Mouse (Mus musculus) bone marrow macrophage, adult 2 months (primary cell): ENCODE data around the gene Zmynd8. TPM values are rescaled to one million over a fixed set of nuclear protein-coding genes. Genes with fewer than 3 reads are reported as not detected.

Experiments used
- H3K27ac ChIP-seq: 2 replicates; pipeline ENCODE4 v1.5.1; 2012; ENCODE audit warnings: low read depth, low read length; ENCODE audit not compliant: insufficient read depth
- H3K4me1 ChIP-seq: 2 replicates; pipeline ENCODE4 v1.6.1; 2012; ENCODE audit warnings: low read length; ENCODE audit not compliant: control insufficient read depth, insufficient read depth
- H3K4me3 ChIP-seq: 2 replicates; pipeline ENCODE4 v1.5.1; 2012; ENCODE audit warnings: mild to moderate bottlenecking, low read length, moderate library complexity; ENCODE audit not compliant: insufficient read depth
- CTCF ChIP-seq: IDR thresholded peaks from 2 replicates; pipeline ENCODE4 v1.5.1; 2012; ENCODE audit warnings: low read depth, mild to moderate bottlenecking, low read length, moderate library complexity
- POLR2A ChIP-seq: IDR thresholded peaks from 2 replicates; pipeline ENCODE4 v1.6.1; 2012; ENCODE audit warnings: mild to moderate bottlenecking, low read depth, low read length, borderline replicate concordance
- polyA plus RNA-seq: library from polyadenylated mRNA; stranded (reverse); fragments of >200 nt; gene quantifications from 2 replicates; pipeline ENCODE4 v1.2.4, GENCODE M21; 2012; ENCODE audit not compliant: missing spikeins, insufficient read depth, insufficient read length

Zmynd8 gene
- polyA plus RNA-seq, 1 experiment: 99.5 TPM

DNA sequence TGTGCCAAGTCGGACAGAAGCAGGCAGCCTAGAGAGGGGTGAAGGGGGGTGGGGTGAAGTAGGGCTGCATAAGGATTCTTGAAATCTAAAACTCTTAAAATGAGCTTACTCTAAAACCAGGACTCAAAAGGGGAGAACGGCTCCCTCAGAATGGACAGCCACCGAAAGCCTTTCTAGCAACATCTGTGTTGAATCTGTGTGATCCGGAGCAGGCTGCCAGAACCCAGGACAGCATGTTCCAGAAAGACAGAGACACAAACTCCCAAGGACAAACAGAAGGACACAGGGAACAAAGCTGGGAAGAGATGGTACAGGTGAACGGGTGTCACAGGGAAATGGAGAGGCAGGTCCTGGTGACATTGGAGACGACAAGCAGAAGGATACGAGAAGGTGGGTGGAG is 25.6 kb downstream of the Zmynd8 start:
- TF ChIP-seq POLR2A: no peak
- TF ChIP-seq CTCF: no peak
- Histone ChIP-seq H3K27ac (no peak overlapping the region), H3K4me1 (peaks cover 52% of the 10 kb centered on the region)

DNA sequence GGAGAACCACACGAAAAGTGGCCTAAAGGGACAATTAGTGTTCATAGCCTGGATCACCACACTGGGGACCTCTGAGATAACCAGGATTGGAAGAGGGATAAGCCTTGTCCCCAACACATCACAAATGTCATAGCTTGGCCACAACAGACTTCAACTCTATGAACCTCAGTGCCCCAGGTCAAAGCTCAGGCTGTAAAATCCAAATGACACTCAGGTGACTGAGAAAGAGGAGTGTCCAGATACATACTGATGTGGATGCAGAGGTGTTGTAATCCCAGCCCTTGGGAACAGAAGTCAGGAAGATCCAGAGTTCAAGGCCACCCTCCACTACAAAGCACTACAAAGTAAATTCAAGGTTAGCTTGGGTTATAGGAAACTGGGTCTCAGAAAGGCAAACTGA is 29.6 kb downstream of the Zmynd8 start:
- Histone ChIP-seq H3K4me1 (peaks cover 33% of the 10 kb centered on the region), H3K27ac (no peak overlapping the region), H3K4me3 (no peak overlapping the region)
- no peak for TF ChIP-seq CTCF
- no peak for TF ChIP-seq POLR2A

More for the DNA sequence above, 25.6 kb downstream of the Zmynd8 start:
- no peak overlapping the region for H3K4me3 ChIP-seq

DNA sequence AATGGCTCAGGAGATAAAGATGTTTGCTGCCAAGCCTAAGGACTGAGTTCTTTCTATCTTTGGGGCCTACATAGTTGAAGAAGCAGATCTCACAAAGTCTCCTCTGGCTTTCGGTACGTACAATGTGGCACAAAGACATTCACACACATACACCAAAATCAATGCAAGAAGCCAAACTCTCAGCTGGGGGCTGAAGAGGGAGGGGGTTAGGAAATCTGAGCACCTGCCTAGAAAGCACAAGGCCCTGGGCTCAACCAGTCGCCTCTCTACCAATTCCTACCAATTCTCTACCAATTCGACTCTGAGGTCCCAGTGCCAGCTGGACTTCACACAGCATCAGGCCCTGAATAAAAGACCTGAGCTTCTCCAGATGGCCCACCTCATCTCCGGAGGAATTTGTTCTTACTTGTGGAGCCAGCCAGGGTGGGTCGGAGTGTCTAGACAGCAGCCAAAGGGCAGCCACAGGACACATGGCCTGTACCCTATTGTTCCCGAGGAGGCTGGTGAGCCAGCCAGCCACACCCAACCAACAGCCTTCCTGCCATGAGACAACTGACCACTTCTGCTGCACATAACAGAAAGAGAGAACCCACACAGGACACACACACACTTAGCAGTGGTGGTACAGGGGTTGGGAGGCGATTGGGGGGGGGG is 30.2 kb downstream of the Zmynd8 start:
- Histone ChIP-seq H3K4me1 (peaks cover 30% of the 10 kb centered on the region), H3K27ac (no peak overlapping the region), H3K4me3 (no peak overlapping the region)
- TF ChIP-seq CTCF: 0 out of 2 replicates have a peak, but pooled peaks have one; percentile 13
- no peak for TF ChIP-seq POLR2A

DNA sequence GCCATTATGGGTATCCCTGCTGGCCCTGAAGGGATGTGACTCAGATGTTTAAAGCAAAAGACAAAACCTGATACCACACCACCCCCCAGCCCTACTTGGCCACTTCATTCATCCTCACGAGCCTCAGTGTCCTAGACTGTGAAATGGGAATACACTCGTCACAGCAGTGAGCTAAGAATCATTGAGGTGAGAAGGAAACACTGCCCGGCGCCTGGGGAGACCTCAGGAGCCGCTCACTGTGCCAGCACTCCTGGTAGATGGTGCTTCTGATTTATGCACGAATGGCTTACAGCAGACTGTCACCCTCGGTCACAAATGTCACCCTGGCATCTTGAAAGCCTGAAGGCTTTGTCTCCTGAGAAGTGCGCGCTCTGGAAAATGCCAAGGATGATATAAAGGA is 31.3 kb downstream of the Zmynd8 start:
- Histone ChIP-seq H3K27ac (no peak overlapping the region), H3K4me3 (no peak overlapping the region), H3K4me1 (peaks cover 38% of the 10 kb centered on the region)
- TF ChIP-seq CTCF (no peak), POLR2A (no peak)

DNA sequence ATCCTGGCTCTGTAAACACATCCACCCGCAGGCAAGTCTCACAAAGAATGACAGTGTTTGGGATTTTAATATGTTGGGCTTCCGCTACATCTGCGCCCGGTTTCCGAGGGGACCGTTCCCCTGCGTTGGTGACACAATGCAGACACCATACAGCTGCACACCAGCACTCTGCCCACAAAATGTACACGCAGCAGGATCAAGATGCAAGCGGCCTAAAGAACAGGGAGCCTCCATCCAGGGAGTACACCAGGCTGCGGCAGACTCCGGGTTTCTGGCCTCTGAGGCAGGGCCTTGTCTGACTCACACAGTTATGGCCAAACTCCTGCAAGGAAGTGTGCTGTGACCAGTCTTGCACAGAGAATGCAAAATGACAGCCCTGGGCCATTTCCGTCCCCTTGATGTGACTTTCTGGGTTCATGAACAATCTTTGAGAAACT is 31.8 kb downstream of the Zmynd8 start:
- TF ChIP-seq CTCF (no peak), POLR2A (no peak)

DNA sequence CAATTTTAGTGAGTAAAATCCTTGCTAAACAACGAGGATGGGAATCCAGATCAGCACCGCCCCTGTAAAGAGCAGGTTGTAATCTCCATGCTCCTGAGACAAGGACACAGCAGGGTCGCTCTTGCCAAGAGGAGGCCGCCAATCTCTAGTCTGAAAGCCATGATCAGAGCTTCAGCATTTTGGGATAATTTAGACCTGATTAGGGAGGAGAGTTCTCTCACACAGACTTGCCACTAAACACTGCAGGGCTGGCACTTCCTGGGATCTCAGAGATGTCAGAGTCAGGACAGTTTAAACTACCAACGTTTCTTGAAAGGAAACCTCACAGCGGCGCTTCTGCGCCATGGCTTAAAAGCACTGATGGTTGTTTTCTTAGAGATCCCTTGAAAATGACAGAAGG is 32.4 kb downstream of the Zmynd8 start:
- H3K27ac ChIP-seq: no peak overlapping the region

More for the DNA sequence above, 31.8 kb downstream of the Zmynd8 start:
- H3K4me3 ChIP-seq: no peak overlapping the region
- H3K27ac ChIP-seq: no peak overlapping the region
- peaks cover 42% of the 10 kb centered on the region for H3K4me1 ChIP-seq

DNA sequence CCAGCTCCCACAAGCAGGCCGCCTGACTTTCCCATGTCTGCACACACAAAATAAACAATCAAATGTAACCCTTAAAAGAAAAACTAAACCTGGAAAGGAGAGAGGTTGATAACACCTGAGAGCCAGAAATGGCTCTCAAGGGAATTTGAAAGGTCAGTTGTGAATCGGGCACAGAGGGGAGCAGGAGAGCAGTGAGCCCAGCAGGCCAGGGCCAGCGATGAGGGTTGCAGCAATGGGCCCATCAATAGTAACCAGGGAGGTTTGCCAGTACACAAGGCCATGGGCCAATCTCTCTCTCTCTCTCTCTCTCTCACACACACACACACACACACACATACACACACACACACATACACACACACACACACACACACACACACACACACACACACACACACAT is 34.0 kb downstream of the Zmynd8 start:
- Histone ChIP-seq H3K4me1 (peaks cover 58% of the 10 kb centered on the region), H3K27ac (no peak overlapping the region), H3K4me3 (no peak overlapping the region)
- TF ChIP-seq POLR2A (no peak), CTCF (no peak)

More for the DNA sequence above, 32.4 kb downstream of the Zmynd8 start:
- TF ChIP-seq POLR2A (no peak), CTCF (no peak)
- Histone ChIP-seq H3K4me3 (no peak overlapping the region), H3K4me1 (peaks cover 47% of the 10 kb centered on the region)

DNA sequence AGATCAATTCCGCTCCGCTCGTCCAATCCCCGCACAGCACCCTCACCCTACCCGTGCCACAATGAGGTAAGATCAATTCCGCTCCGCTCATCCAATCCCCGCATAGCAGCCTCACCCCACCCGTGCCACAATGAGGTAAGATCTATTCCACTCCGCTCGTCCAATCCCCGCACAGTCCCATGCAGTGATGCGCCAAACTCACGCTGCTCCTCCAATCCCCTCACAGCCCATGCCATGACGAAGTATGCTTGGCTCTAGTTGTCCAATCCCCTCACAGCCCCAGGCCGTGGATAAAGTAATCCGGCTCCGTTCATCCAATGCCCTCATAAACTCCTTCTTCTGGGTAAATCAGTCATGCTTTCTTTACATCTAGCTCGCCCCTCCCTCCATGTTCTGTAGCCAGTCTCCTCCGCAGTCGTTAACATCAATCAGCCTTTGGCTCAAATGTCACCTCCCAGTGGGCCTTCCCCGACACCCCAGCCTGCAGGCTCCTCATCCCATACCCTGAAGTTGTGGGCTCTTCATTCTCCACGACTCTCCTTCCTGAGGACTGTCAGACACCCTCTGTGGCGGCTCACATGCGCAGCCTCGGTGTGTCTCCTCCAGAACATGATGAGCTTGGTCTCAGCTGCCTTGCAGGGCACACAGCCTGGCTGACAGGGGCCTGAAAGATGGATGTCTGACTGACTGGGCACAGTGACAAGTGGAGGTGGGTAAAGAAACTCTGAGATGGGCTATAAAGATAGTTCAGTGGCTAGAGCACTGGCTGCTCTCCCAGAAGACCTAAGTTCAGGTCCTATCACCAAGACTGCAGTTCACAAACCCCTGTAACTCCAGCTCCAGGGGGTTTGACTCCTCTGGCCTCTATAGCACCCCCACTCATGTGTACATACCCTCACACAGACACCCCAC is 36.9 kb downstream of the Zmynd8 start:
- H3K4me1 ChIP-seq: peaks cover 58% of the 10 kb centered on the region
- no peak overlapping the region for H3K4me3 ChIP-seq
- no peak overlapping the region for H3K27ac ChIP-seq
- TF ChIP-seq CTCF (no peak), POLR2A (no peak)

DNA sequence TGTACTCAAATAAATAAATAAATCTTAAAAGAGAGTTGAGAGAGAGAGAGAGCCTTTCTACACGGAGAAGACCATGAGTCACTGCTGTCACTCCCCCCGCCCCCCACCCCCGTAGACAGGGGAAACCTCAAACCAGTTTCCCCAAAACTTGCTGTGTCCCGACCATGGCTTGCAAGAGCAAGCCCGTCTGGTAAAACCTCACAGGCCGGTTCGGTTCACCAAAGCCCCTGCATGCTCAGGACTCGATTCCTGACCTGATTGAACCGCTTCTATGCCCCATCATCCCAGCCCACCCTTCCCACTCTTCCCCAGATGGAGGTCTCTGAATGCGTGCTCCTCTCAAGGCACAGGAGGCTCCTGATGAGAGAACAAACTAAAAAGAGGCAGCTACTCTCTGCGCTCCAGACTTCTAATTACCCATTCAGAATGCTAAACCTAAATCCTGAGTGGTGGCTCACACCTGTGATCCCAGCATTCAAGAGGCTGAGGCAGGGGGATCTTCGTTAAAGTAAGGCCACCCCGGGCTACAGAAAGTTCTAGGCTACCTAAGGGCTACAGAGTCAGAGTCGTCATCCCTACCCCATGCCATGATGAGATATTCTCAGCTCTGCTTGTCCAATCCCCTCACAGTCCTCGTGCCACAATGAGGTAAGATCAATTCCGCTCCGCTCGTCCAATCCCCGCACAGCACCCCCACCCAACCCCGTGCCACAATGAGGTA is 37.7 kb downstream of the Zmynd8 start:
- Histone ChIP-seq H3K4me3 (no peak overlapping the region), H3K4me1 (peaks cover 66% of the 10 kb centered on the region), H3K27ac (peak overlapping the region; percentile 97)
- TF ChIP-seq POLR2A (no peak), CTCF (no peak)

DNA sequence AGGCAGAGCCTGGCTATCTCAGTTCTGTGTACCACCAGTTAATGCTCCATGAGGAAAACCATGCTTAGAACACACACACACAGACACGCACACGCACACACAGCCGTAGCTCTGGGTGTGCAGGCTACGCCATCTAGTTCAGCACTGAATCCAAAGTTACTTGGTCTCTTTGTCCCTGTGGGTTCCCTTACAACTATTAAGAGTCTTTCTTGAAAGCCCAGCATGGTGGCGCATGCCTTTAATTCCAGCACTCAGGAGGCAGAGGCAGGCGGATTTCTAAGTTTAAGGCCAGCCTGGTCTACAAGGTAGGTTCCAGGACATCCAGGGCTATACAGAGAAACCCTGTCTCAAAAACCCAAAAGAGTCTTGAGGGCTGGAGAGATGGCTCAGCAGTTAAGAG is 38.4 kb downstream of the Zmynd8 start:
- H3K4me1 ChIP-seq: peaks cover 72% of the 10 kb centered on the region
- no peak overlapping the region for H3K4me3 ChIP-seq
- TF ChIP-seq CTCF: no peak
- no peak for TF ChIP-seq POLR2A
- peak overlapping the region; percentile 97 for H3K27ac ChIP-seq
